ENCODE assay signal across 30 mouse cellular contexts in genomic region chr7:118733225-118733624, GRCm38 (mm10). TPM values are rescaled to one million over a fixed set of nuclear protein-coding genes. Genes with fewer than 3 reads are reported as not detected.
A peak's percentile ranks its signal among the peaks of the same experiment; 100 is the strongest.
DNase-seq lines count a peak whose midpoint lies in the region; ATAC-seq and TF ChIP-seq lines count a peak whose summit lies in the region.
"Had no signal": no experiment of that assay in that cellular context is flagged by ENCODE, and none has a peak within 500 bp of the region (broad histone marks: within the 10 kb centered on the region; RNA-seq: fewer than 3 reads in every experiment).

No protein-coding gene starts in this region.

- WGBS in forebrain, embryonic 11.5 days = 90% methylated on average over 13 of the region's 13 CpGs
- 85% methylated on average over 13 of the region's 13 CpGs for WGBS in forebrain, embryonic 15.5 days
- WGBS in kidney, embryonic 16.5 days = 92% methylated on average over 13 of the region's 13 CpGs

- no peak overlapping the region for H3K27ac ChIP-seq in forebrain, embryonic 11.5 days (ENCODE audit: low read depth, low read length)
- no peak overlapping the region for H3K27ac ChIP-seq in forebrain, embryonic 15.5 days (replicated peaks)
- H3K27ac ChIP-seq in CH12.LX (ENCODE audit: insufficient read depth, low read depth) = peak overlapping the region; percentile 12; the same call in 1 of the 2 replicates
- H3K27ac ChIP-seq in kidney, embryonic 16.5 days (ENCODE audit: low read length) = no peak overlapping the region
- H3K27ac ChIP-seq: embryonic facial prominence, embryonic 12.5 days; embryonic facial prominence, embryonic 15.5 days; forebrain, embryonic 13.5 days; heart, adult 2 months; heart, embryonic 15.5 days; hindbrain, embryonic 14.5 days; hindbrain, postnatal 0 days; intestine, embryonic 15.5 days had no signal

- peak; percentile 37 for DNase-seq in forebrain, embryonic 11.5 days (ENCODE audit: low spot score)
- peak; percentile 41 for DNase-seq in CD4-positive helper T cell, adult 2 months (ENCODE audit: low read depth, low spot score)
- DNase-seq in CH12.LX (ENCODE audit: extremely low read depth) = no peak
- DNase-seq in testis, postnatal 14 days (ENCODE audit: low spot score) = no peak
- DNase-seq: adrenal gland, adult 2 months; adrenal gland, postnatal 14 days; cerebellum, adult 11 months; cerebellum, adult 2 months; cerebellum, adult 9-11 months; cerebellum, postnatal 25 days; forebrain, postnatal 0 days; gastrocnemius, postnatal 25 days; heart, adult 2 months; heart, postnatal 10 days; heart, postnatal 4 days; kidney, adult 11 months had no signal

- H3K4me2 ChIP-seq in forebrain, embryonic 11.5 days (ENCODE audit: low read depth, low read length, severe bottlenecking) = no peak overlapping the region
- H3K4me2 ChIP-seq in forebrain, embryonic 15.5 days (replicated peaks) = no peak overlapping the region
- H3K4me2 ChIP-seq in CH12.LX (ENCODE audit: insufficient read depth, low read depth, poor library complexity, severe bottlenecking) = no peak overlapping the region; the same call in 1 of the 2 replicates
- no peak overlapping the region for H3K4me2 ChIP-seq in kidney, embryonic 16.5 days (replicated peaks; ENCODE audit: low read depth, low read length)
- H3K4me2 ChIP-seq: embryonic facial prominence, embryonic 12.5 days; embryonic facial prominence, embryonic 15.5 days; forebrain, embryonic 13.5 days; heart, embryonic 12.5 days; heart, embryonic 15.5 days; hindbrain, embryonic 14.5 days; intestine, embryonic 15.5 days had no signal

- no peak overlapping the region for H3K4me3 ChIP-seq in forebrain, embryonic 11.5 days (ENCODE audit: low read depth, low read length)
- H3K4me3 ChIP-seq in forebrain, embryonic 15.5 days = no peak overlapping the region
- no peak overlapping the region for H3K4me3 ChIP-seq in CH12.LX (replicated peaks in 1 of 3; ENCODE audit: low read depth in 2 of 3, low read length in 2 of 3, poor library complexity in 1 of 3)
- H3K4me3 ChIP-seq in kidney, embryonic 16.5 days (ENCODE audit: low read length) = no peak overlapping the region
- H3K4me3 ChIP-seq: embryonic facial prominence, embryonic 12.5 days; embryonic facial prominence, embryonic 15.5 days; erythroblast, embryonic 14.5 days; forebrain, embryonic 13.5 days; heart, adult 2 months; heart, embryonic 12.5 days; heart, embryonic 15.5 days; intestine, embryonic 15.5 days had no signal

- TF ChIP-seq CTCF in CH12.LX (conservative IDR thresholded peaks at IDR 0.05 in 1 of 2, IDR thresholded peaks at IDR 0.05 in 1 of 2; ENCODE audit: low read depth in 2 of 2, low read length in 2 of 2) = no peak

- no peaks in the 10 kb centered on the region; the same call in 1 of the 2 replicates for H3K79me2 ChIP-seq in CH12.LX (replicated peaks; ENCODE audit: control insufficient read depth, extremely low read depth, insufficient read depth, poor library complexity, severe bottlenecking)

- H3K4me1 ChIP-seq in forebrain, embryonic 11.5 days (replicated peaks; ENCODE audit: control insufficient read depth, insufficient read depth, low read length) = no peaks in the 10 kb centered on the region
- H3K4me1 ChIP-seq in forebrain, embryonic 15.5 days = no peaks in the 10 kb centered on the region
- H3K4me1 ChIP-seq in CH12.LX (ENCODE audit: control insufficient read depth in 1 of 2, insufficient read depth in 2 of 2) = peaks cover 0 to 2% of the 10 kb centered on the region in 2 experiments; a peak in 1 of 4 replicates
- H3K4me1 ChIP-seq in kidney, embryonic 16.5 days (ENCODE audit: insufficient read depth, low read length) = no peaks in the 10 kb centered on the region
- H3K4me1 ChIP-seq: embryonic facial prominence, embryonic 12.5 days; embryonic facial prominence, embryonic 15.5 days; forebrain, embryonic 13.5 days; heart, embryonic 12.5 days; heart, embryonic 15.5 days; intestine, embryonic 15.5 days had no signal

- no peak overlapping the region for H3K9ac ChIP-seq in forebrain, embryonic 11.5 days (ENCODE audit: low read length)
- no peak overlapping the region for H3K9ac ChIP-seq in forebrain, embryonic 15.5 days (replicated peaks)
- no peak overlapping the region for H3K9ac ChIP-seq in CH12.LX (ENCODE audit: insufficient read depth, low read depth)
- no peak overlapping the region for H3K9ac ChIP-seq in kidney, embryonic 16.5 days (replicated peaks; ENCODE audit: low read length)
- H3K9ac ChIP-seq: embryonic facial prominence, embryonic 12.5 days; embryonic facial prominence, embryonic 15.5 days; forebrain, embryonic 13.5 days; forebrain, postnatal 0 days; heart, embryonic 12.5 days; heart, embryonic 15.5 days; hindbrain, embryonic 14.5 days; intestine, embryonic 15.5 days had no signal

- in situ Hi-C loops in CH12.LX (cut with MboI; ENCODE audit: low pct_ligation_motif_present, low pct_unique_long_range_greater_than_20kb, low sequenced_read_pairs) = no loop called here

- TF ChIP-seq RAD21 in CH12.LX (IDR thresholded peaks at IDR 0.05; ENCODE audit: low read depth, low read length) = no peak

- no peak for TF ChIP-seq POLR2A in CH12.LX (IDR thresholded peaks at IDR 0.05; ENCODE audit: low read depth, low read length)

- H3K36me3 ChIP-seq in forebrain, embryonic 11.5 days (ENCODE audit: control insufficient read depth, insufficient read depth, low read length) = peaks cover 7% of the 10 kb centered on the region; the same call in 1 of the 2 replicates
- H3K36me3 ChIP-seq in forebrain, embryonic 15.5 days = peaks cover 66% of the 10 kb centered on the region
- peaks cover 38 to 71% of the 10 kb centered on the region in 2 experiments for H3K36me3 ChIP-seq in CH12.LX (replicated peaks in 1 of 2; ENCODE audit: control insufficient read depth in 1 of 2, insufficient read depth in 1 of 2, low read length in 1 of 2)
- H3K36me3 ChIP-seq in kidney, embryonic 16.5 days (ENCODE audit: insufficient read depth, low read length) = peaks cover 19% of the 10 kb centered on the region
- H3K36me3 ChIP-seq: intestine, embryonic 15.5 days had no signal

- no peaks in the 10 kb centered on the region for H3K9me3 ChIP-seq in forebrain, embryonic 11.5 days (ENCODE audit: control insufficient read depth, low read length)
- no peaks in the 10 kb centered on the region for H3K9me3 ChIP-seq in forebrain, embryonic 15.5 days
- no peaks in the 10 kb centered on the region for H3K9me3 ChIP-seq in CH12.LX (replicated peaks; ENCODE audit: low read length)
- no peaks in the 10 kb centered on the region for H3K9me3 ChIP-seq in kidney, embryonic 16.5 days (ENCODE audit: low read length)
- H3K9me3 ChIP-seq: embryonic facial prominence, embryonic 12.5 days; embryonic facial prominence, embryonic 15.5 days; forebrain, embryonic 13.5 days; G1E; heart, embryonic 12.5 days; heart, embryonic 15.5 days; intestine, embryonic 15.5 days had no signal

- dilution Hi-C loops in CH12.LX (cut with MboI; ENCODE audit: extremely low pct_ligation_motif_present, extremely low pct_unique_long_range_greater_than_20kb, low sequenced_read_pairs) = no loop called here

- no peaks in the 10 kb centered on the region for H3K27me3 ChIP-seq in forebrain, embryonic 11.5 days (ENCODE audit: control insufficient read depth, insufficient read depth, low read length)
- H3K27me3 ChIP-seq in forebrain, embryonic 15.5 days = no peaks in the 10 kb centered on the region
- H3K27me3 ChIP-seq in CH12.LX (replicated peaks) = no peaks in the 10 kb centered on the region
- no peaks in the 10 kb centered on the region for H3K27me3 ChIP-seq in kidney, embryonic 16.5 days (ENCODE audit: insufficient read depth, low read length)
- H3K27me3 ChIP-seq: embryonic facial prominence, embryonic 12.5 days; embryonic facial prominence, embryonic 15.5 days; forebrain, embryonic 13.5 days; heart, embryonic 12.5 days; heart, embryonic 15.5 days; intestine, embryonic 15.5 days; Patski had no signal

- TF ChIP-seq EP300 in CH12.LX (IDR thresholded peaks at IDR 0.05; ENCODE audit: low read length) = no peak

- no peak for ATAC-seq in forebrain, embryonic 11.5 days (replicated peaks; ENCODE audit: low FRiP score)
- no peak for ATAC-seq in forebrain, embryonic 15.5 days (replicated peaks)
- ATAC-seq in inflammation-experienced regulatory T-cells, adult 6 months = peak; percentile 77
- no peak for ATAC-seq in kidney, embryonic 16.5 days (ENCODE audit: low FRiP score, low TSS enrichment)
- ATAC-seq: forebrain, embryonic 13.5 days; forebrain, postnatal 0 days; hindbrain, postnatal 0 days; intestine, embryonic 15.5 days; Patski had no signal

TF ChIP-seq in CH12.LX, 34 proteins besides CTCF, POLR2A, EP300 and RAD21 (continues in another document):
- TF ChIP-seq MYC (IDR thresholded peaks at IDR 0.05; ENCODE audit: low read depth, low read length) (0 out of 2 replicates have a peak, but pooled peaks have one; percentile 11), GABPA (IDR thresholded peaks at IDR 0.05; ENCODE audit: insufficient replicate concordance, low read depth, low read length) (no peak), CHD2 (IDR thresholded peaks at IDR 0.05; ENCODE audit: low read length) (no peak)

RNA-seq across cellular contexts. Expression of gene Vps35l, which starts 6.8 kb away (rescaled TPM):
- 74.9 and 75.2 TPM in 2 replicates for polyA plus RNA-seq in forebrain, embryonic 11.5 days (2014; fragmentation: Nextera tagmentation; extraction: Ambion mirVana)
- polyA plus RNA-seq in forebrain, embryonic 15.5 days (2015; fragmentation: Nextera tagmentation; extraction: Ambion mirVana) = 90.7 and 105 TPM in 2 replicates
- total RNA-seq in CH12.LX (2012; rRNA removed) = 39.0 and 43.9 TPM in 2 replicates
- total RNA-seq in CH12.LX (2014; rRNA removed) = 45.8 and 54.7 TPM in 2 replicates
- 46.0 and 57.7 TPM in 2 replicates for polyA plus RNA-seq in CH12.LX (2012; ENCODE audit: insufficient read length, low read depth)
- 10 to 100 TPM; 53.6 to 58.6 (median 55.6) TPM for polyA plus RNA-seq in inflammation-experienced regulatory T-cells, adult 6 months (2017; shearing (Covaris generic))
- polyA plus RNA-seq in kidney, embryonic 16.5 days (2015; fragmentation: Nextera tagmentation; extraction: Ambion mirVana) = 72.8 and 81.0 TPM in 2 replicates

RNA-seq across cellular contexts. Expression of gene Ccp110, which starts 20.9 kb away (rescaled TPM):
- 26.8 and 28.0 TPM in 2 replicates for polyA plus RNA-seq in forebrain, embryonic 11.5 days (2014; fragmentation: Nextera tagmentation; extraction: Ambion mirVana)
- 31.7 and 33.2 TPM in 2 replicates for polyA plus RNA-seq in forebrain, embryonic 15.5 days (2015; fragmentation: Nextera tagmentation; extraction: Ambion mirVana)
- 13.4 and 16.9 TPM in 2 replicates for total RNA-seq in CH12.LX (2012; rRNA removed)
- 10.6 and 11.9 TPM in 2 replicates for total RNA-seq in CH12.LX (2014; rRNA removed)
- polyA plus RNA-seq in CH12.LX (2012; ENCODE audit: insufficient read length, low read depth) = 14.6 and 16.3 TPM in 2 replicates
- 1 to 10 TPM; 3.5 to 8.4 (median 5.1) TPM for polyA plus RNA-seq in inflammation-experienced regulatory T-cells, adult 6 months (2017; shearing (Covaris generic))
- polyA plus RNA-seq in kidney, embryonic 16.5 days (2015; fragmentation: Nextera tagmentation; extraction: Ambion mirVana) = 20.0 and 21.1 TPM in 2 replicates

RNA-seq across cellular contexts. Expression of gene Gde1, which starts 27.6 kb away (rescaled TPM):
- 97.7 and 104 TPM in 2 replicates for polyA plus RNA-seq in forebrain, embryonic 11.5 days (2014; fragmentation: Nextera tagmentation; extraction: Ambion mirVana)
- 165 and 180 TPM in 2 replicates for polyA plus RNA-seq in forebrain, embryonic 15.5 days (2015; fragmentation: Nextera tagmentation; extraction: Ambion mirVana)
- total RNA-seq in CH12.LX (2012; rRNA removed) = 109 and 116 TPM in 2 replicates
- 206 and 211 TPM in 2 replicates for total RNA-seq in CH12.LX (2014; rRNA removed)
- polyA plus RNA-seq in CH12.LX (2012; ENCODE audit: insufficient read length, low read depth) = 90.6 and 113 TPM in 2 replicates
- 10 to 100 TPM; 12.8 to 16.8 (median 14.4) TPM for polyA plus RNA-seq in inflammation-experienced regulatory T-cells, adult 6 months (2017; shearing (Covaris generic))
- 106 and 109 TPM in 2 replicates for polyA plus RNA-seq in kidney, embryonic 16.5 days (2015; fragmentation: Nextera tagmentation; extraction: Ambion mirVana)

Comparison
In these comparisons a context has a peak if more than half of its experiments do, and no peak if none do; other contexts are left out.
1. DNase-seq: peak in forebrain, embryonic 11.5 days (single experiment) and CD4-positive helper T cell, adult 2 months (single experiment); none in CH12.LX (single experiment) and testis, postnatal 14 days (single experiment).